Comparison of ENCODE assay signal across 8 mouse cellular contexts in the genomic region with DNA sequence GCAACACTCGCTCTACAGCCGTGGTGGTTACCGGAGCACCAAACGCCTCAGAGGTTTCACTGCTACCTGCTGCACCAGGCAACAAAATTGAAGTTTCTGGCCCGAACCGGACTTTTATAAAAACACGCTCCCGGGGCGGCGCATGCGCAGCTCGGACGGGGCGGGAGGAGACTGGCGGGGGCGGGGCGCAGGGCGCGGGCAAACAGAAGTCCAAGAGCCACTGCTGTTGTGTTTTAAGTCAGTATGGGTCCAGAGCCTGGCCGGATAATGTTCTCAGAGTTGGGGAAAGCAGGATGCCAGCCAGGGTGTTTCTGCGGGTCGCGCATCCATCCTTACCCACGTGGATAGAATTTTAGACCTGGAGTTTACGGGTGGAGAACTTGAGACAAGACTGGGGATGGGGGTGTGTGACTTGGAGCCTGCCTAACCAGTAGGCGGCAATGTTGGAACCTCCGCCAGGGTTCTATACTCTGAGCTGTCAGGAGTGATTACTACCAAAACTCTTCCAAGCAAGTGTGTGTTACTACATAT. TPM values are rescaled to one million over a fixed set of nuclear protein-coding genes. Genes with fewer than 3 reads are reported as not detected.
DNase-seq lines count a peak whose midpoint lies in the region; TF ChIP-seq lines count a peak whose summit lies in the region.

A gene (minus strand): TSS at position 83 of the 531 bp plus-strand sequence.

- DNase-seq in frontal cortex, adult 2 months (ENCODE audit: extremely low spot score in 1 of 2, low spot score in 1 of 2): peak; percentile 12 to 59
- peak; percentile 95 for DNase-seq in hindbrain, embryonic 10.5 days (ENCODE audit: low spot score)
- DNase-seq in layer of hippocampus, postnatal 14 days (ENCODE audit: low spot score in 2 of 2): peak; percentile 73 to 76
- DNase-seq in lung, postnatal 10 days: peak; percentile 90
- DNase-seq in ovary, postnatal 10 days (ENCODE audit: low spot score): peak; percentile 79
- peak; percentile 92 to 96 for DNase-seq in thymus, postnatal 10 days (ENCODE audit: low spot score in 2 of 2)

- WGBS in hindbrain, embryonic 10.5 days: under 1% methylated on average over 27 of the region's 27 CpGs

- peaks cover 6% of the 10 kb centered on the region; the same call in 1 of the 2 replicates for H3K36me3 ChIP-seq in E14TG2a.4 (ENCODE audit: insufficient read depth, low read length)
- peaks cover 25% of the 10 kb centered on the region for H3K36me3 ChIP-seq in hindbrain, embryonic 10.5 days

- H3K9me3 ChIP-seq in E14TG2a.4 (ENCODE audit: low read length): no peaks in the 10 kb centered on the region
- no peaks in the 10 kb centered on the region for H3K9me3 ChIP-seq in hindbrain, embryonic 10.5 days

- H3K27ac ChIP-seq in brown adipose tissue, adult 24 weeks (replicated peaks; ENCODE audit: low read depth, low read length): peak within 1 kb of the TSS; percentile 67
- H3K27ac ChIP-seq in hindbrain, embryonic 10.5 days: peak within 1 kb of the TSS; percentile 98

- H3K4me3 ChIP-seq in E14TG2a.4 (replicated peaks; ENCODE audit: low read length): peak within 1 kb of the TSS; percentile 76
- H3K4me3 ChIP-seq in brown adipose tissue, adult 24 weeks (ENCODE audit: insufficient read depth, low read depth, low read length): peak within 1 kb of the TSS; percentile 85
- peak within 1 kb of the TSS; percentile 91 for H3K4me3 ChIP-seq in hindbrain, embryonic 10.5 days

- peak; percentile 50 for TF ChIP-seq CTCF in E14TG2a.4 (conservative IDR thresholded peaks at IDR 0.05; ENCODE audit: low read length)

- peaks cover 58% of the 10 kb centered on the region for H3K4me1 ChIP-seq in E14TG2a.4 (replicated peaks; ENCODE audit: low read depth, low read length)
- 0 out of 2 replicates have a peak, but pooled peaks cover under 1% of the 10 kb centered on the region for H3K4me1 ChIP-seq in brown adipose tissue, adult 24 weeks (ENCODE audit: control insufficient read depth, insufficient read depth, insufficient read length, low read length)
- peaks cover 76% of the 10 kb centered on the region for H3K4me1 ChIP-seq in hindbrain, embryonic 10.5 days (replicated peaks)

- H3K27me3 ChIP-seq in E14TG2a.4 (ENCODE audit: insufficient read depth, low read length): peaks cover 58% of the 10 kb centered on the region
- H3K27me3 ChIP-seq in hindbrain, embryonic 10.5 days (ENCODE audit: insufficient read depth, poor library complexity, severe bottlenecking): peaks cover 7% of the 10 kb centered on the region; the same call in 1 of the 2 replicates

RNA-seq across cellular contexts. Expression of the gene that starts here (rescaled TPM):
- 2.3 and 4.5 TPM in 2 replicates for polyA plus RNA-seq in brown adipose tissue, adult 24 weeks (2012; ENCODE audit: insufficient read depth, insufficient read length, missing spikeins)
- 13.0 and 16.4 TPM in 2 replicates for polyA plus RNA-seq in frontal cortex, adult 2 months (2012; rRNA removed)
- polyA plus RNA-seq in hindbrain, embryonic 10.5 days (2016; fragmentation: Nextera tagmentation; extraction: Ambion mirVana): 18.5 and 19.0 TPM in 2 replicates
- 10 to 100 TPM; 10.2 to 17.0 TPM for total RNA-seq in layer of hippocampus, postnatal 14 days (2021)

Comparison
In these comparisons a context has a peak if more than half of its experiments do, and no peak if none do; other contexts are left out.
1. Peak in every context shown above with its lines: DNase-seq, H3K4me3 ChIP-seq and H3K27ac ChIP-seq.
2. DNase-seq: peak in every context shown above with its lines; median percentile 95 in hindbrain, embryonic 10.5 days; 94 in thymus, postnatal 10 days; 90 in lung, postnatal 10 days; 79 in ovary, postnatal 10 days; 74 in layer of hippocampus, postnatal 14 days; 36 in frontal cortex, adult 2 months.